Mouse (Mus musculus) adrenal gland, postnatal 4 days (tissue): Measurements from ENCODE around the gene Sat2. TPM values are rescaled to one million over a fixed set of nuclear protein-coding genes. Genes with fewer than 3 reads are reported as not detected.

ENCODE experiments used
- DNase-seq, 2 experiments: peaks; one replicate each; pipeline ENCODE4 v3.0.0; 2021 to 2022; ENCODE audit warnings: low spot score in 2 of 2, mixed read lengths in 2 of 2
- long read RNA-seq, 2 experiments: library from polyadenylated mRNA; stranded (forward); transcript quantifications; one replicate each; pipeline ENCODE4 v2.0.0; 2021
- total RNA-seq, 2 experiments: library from RNA; stranded (reverse); gene quantifications; 2 replicates each; pipeline ENCODE4 v1.2.3; 2021

Sat2 gene
- 10 to 100 TPM; 18.3 to 20.9 TPM for total RNA-seq
- long read RNA-seq, experiment 1, transcript Sat2-202 (6 exons, 968 nt) = major isoform, 7 of 24 reads
- long read RNA-seq, experiment 1, partial matches to known transcripts = 7 of 24 reads
- long read RNA-seq, experiment 1, other reads (novel, unspliced or antisense) = 7 of 24 reads
- long read RNA-seq, experiment 2, partial matches to known transcripts = 4 of 14 reads
- long read RNA-seq, experiment 2, other reads (novel, unspliced or antisense) = 5 of 14 reads

GRCm38 (mm10) chr11:69621571-69622268 is at the start of gene Sat2:
Gene Sat2, plus strand, starts transcription at chr11:69622024.
- DNase-seq = peak in 1 of 2 experiments; percentile 30

- DNase-seq = no peak
These were observed 46.6 kb upstream of the Sat2 start for GRCm38 (mm10) chr11:69575220-69575619.

GRCm38 (mm10) chr11:69576307-69576706 is 45.5 kb upstream of the Sat2 start:
- no peak for DNase-seq

DNA sequence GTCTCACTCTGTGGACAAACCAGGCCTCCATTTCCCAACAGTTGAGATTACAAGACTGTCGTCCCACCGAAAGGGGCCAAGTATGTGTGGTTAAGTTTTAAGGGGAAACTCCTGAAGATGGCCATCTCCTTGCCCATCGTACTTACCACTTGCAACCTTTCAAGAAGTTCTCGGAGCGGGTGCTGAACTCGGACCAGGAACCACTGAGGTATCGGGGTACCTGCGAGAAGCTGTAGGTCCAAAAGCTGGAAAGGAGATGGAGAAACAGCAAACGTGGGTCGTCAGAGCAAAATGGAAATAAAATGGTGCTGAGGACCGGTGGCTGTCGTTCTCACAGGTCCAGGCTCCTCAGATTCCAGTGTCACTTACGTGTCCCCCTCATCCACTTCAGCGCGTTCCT is 43.5 kb upstream of the Sat2 start:
- no peak for DNase-seq

DNA sequence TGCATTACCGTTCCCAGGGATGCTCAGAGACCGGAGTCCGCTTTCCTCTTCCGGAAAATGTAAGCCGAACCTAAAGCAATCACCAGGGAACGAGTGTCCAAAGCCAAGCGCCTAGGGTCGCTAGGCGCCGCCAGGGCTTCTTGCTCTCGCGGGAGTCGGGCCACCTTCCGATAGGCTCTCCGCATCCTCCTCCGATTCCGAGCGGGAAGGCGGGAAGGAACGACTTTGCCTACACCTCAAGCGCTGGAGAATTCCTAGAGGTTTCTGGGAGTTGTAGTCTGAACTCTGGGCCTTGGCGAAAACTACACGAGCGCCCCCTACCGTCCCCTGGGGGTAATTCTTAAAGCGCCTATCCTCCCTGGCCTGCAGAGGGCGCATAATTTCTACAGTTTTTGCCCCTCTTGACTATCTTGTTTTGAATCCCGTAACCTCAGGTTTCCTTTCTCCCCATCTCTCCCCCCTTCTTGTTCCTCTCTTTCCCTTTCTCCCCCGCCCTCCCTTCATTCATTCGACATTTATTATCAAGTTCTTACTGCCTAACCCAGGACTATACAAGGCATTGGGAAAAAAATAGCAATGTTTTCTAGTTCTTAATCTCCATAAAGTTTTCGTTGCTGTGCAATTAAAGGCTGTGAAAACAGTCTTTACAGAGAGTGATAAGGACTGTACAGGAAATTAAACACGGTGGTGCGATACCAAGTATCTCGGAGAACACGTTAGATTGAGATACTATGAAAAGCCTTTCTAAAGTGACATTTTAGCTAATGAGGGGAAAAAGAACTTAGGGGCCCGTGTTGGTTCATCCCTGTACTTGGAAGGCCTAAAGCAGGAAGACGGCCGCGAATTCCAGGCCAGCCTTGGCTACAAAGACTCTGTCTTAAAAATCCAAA is 42.5 kb upstream of the Sat2 start:
- peak; percentile 96 to 97 for DNase-seq

DNA sequence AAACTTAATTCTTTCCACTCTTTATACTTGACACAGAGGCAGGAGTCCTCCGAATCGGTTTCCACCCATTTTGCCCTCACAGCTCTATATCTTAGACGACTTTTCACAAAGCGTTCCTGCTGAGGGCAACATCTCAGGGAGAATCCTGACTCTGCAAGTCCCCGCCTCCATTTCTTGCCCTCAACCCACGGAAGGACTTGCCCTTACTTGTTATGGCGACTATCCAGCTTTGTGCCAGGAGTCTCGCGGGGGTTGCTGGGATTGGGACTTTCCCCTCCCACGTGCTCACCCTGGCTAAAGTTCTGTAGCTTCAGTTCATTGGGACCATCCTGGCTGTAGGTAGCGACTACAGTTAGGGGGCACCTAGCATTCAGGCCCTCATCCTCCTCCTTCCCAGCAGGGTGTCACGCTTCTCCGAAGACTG is 41.7 kb upstream of the Sat2 start, which contains the start of the genes Wrap53 and Trp53:
Gene Wrap53 (minus strand): TSS at position 165 of the 424 bp plus-strand sequence.
Gene Trp53 (plus strand): TSS at position 269 of the 424 bp plus-strand sequence.
- peak; percentile 62 to 86 for DNase-seq

DNA sequence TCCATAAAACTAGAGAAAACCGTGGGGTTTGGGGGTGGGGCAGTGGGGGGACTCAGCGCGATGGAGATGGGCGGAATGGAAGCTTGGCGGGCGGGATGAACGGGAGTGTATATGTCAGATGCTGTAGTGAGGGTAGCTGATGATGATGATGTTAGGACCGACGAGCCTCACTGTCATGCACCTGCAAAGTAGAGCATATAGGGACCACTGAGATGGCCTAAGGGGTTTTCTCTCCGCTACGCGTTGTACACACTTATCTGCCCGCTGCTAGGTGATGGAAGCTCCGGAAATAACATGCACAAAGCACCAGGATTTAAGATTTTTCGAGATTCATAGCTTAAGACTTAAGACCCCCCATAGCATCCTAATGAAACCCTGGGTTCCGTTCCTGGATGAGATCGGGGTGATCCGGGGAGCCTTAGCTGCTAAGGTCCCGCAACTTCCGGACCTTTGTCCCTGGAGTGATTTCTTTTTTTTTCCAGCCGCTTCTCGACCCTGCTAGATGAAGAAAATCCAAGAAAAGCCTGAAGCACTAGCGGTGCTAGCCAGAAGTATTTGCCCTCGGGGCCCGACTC is 41.2 kb upstream of the Sat2 start:
- DNase-seq = no peak

GRCm38 (mm10) chr11:69581147-69581688 is 40.6 kb upstream of the Sat2 start:
- peak; percentile 69 to 80 for DNase-seq

DNA sequence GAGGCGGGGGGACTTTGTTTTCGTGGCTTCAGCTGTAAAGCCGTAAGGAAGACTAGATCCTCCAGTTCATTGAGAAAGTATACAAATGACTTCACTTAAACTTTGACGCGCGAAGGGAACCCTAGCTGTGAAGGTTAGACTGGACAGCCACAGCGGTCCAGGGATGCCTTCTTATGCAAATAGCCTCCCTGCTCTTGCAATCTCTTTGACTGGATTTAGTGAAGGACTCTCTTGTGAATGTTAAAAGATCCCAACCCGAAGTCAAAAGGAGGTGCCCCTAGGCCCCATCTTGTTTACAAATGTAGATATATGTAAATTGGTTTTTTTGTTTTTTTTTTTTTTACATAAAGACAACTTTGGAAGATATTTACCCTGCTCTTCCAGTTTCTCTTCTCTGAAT is 40.0 kb upstream of the Sat2 start:
- no peak for DNase-seq

DNA sequence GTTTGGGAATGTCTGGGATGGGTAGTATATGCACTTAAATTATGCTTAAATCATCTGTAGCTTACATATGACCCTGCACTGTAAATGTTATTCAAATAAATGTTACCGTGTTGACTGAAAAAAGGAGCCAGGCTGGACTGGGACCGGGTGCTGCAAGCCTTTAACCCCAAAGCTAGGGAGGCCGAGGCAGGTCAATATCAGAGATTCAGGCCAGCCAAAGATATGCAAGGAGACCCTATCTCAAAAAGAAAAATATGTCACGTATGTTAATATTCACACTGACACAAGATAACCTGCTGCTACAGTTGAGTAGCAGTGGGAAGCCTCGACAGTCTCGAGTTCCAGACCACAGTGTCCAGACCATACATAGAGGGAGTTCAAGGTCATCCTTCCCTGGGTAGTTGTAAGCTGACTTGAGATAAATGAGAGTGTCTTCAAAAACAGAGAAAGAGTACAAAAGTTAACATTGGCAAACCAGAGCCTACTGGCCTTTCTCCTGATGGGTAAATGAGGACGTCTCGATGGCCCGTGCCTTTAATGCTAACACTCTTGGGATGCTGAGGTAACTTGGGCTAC is 39.5 kb upstream of the Sat2 start:
- no peak for DNase-seq

GRCm38 (mm10) chr11:69584008-69584407 is 37.8 kb upstream of the Sat2 start:
- no peak for DNase-seq

DNA sequence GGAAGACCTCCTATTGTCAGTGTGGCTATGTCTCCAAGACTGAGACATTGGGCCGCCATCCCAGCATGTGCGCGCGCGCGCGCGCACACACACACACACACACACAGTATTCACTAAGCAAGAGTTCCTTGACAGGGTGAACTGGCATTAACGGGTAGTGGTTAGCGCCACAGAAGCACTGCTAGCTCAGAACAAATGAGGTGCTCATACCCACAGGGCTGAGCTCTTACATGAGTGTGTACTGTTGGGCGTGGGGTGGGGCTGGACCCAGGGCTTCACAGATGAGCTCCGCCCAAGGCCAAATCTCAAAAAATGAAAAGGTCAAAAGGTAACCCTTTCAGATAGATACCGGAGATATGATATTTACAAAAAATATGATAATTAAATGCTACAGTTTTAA is 36.9 kb upstream of the Sat2 start:
- no peak for DNase-seq

DNA sequence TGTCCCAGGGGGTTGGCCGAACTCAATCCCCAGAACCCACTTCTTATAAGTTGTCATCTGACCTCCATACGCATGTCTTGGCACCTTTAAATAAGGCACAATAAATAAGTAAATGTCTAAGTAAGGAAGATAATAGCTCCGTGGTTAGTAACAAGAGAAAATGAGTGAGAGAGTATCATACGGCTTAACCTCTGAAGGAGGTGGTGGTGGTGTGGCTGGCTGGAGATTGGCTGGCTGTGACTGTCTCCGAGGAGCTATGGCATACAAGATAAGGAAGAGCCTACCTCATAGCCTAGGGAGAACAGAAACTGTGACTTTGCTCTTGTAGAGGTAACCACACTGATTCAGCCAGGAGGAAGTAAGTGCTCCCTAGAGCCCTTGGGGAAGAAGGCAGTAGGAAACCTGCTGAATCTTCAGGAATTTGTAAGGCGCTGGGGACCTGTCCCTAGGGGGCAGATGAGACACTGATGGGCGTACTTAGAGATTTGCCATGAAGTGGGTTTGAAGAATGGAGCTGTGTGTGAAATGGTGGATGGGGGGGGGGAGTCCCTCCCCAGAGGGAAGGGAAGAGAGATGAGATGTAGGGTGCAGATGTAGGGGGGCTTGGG is 36.0 kb upstream of the Sat2 start:
- DNase-seq = no peak

DNA sequence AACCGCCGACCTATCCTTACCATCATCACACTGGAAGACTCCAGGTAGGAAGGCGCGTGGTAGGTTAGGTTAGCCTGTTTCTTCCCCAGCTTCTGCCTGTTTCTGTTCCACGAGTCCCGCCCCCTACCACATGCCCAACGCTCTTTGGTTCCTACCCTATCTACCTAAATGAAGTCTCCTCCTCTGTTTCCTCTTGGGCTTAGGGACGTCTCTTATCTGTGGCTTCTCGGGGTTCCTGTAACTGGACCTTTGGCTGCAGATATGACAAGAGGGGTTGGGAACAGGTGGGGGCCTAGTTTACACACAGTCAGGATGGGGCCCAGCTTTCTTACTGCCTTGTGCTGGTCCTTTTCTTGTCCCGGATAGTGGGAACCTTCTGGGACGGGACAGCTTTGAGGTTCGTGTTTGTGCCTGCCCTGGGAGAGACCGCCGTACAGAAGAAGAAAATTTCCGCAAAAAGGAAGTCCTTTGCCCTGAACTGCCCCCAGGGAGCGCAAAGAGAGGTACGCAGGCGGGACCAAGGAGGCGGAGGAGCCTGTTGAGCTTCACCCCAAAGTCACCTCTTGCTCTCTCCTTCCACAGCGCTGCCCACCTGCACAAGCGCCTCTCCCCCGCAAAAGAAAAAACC is 32.5 kb upstream of the Sat2 start:
- no peak for DNase-seq

DNA sequence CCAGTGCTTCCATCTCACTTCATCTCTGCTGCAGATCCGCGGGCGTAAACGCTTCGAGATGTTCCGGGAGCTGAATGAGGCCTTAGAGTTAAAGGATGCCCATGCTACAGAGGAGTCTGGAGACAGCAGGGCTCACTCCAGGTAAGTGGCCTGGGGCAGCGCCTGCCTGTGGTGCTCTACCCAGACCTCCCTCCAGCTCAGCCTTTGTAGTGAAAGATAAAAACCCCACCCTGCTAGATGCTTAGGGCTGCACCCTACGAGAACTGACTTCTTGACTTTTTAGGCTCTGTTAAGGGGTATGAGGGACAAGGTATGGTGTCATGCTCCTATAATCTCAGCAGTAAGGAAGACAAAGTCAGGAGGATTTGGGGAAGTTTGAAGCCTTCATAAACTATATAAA is 31.2 kb upstream of the Sat2 start:
- no peak for DNase-seq

DNA sequence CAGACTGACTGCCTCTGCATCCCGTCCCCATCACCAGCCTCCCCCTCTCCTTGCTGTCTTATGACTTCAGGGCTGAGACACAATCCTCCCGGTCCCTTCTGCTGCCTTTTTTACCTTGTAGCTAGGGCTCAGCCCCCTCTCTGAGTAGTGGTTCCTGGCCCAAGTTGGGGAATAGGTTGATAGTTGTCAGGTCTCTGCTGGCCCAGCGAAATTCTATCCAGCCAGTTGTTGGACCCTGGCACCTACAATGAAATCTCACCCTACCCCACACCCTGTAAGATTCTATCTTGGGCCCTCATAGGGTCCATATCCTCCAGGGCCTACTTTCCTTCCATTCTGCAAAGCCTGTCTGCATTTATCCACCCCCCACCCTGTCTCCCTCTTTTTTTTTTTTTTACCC is 30.4 kb upstream of the Sat2 start:
- DNase-seq = no peak

- no peak for DNase-seq
These were observed 29.8 kb upstream of the Sat2 start for GRCm38 (mm10) chr11:69591899-69592637.

DNA sequence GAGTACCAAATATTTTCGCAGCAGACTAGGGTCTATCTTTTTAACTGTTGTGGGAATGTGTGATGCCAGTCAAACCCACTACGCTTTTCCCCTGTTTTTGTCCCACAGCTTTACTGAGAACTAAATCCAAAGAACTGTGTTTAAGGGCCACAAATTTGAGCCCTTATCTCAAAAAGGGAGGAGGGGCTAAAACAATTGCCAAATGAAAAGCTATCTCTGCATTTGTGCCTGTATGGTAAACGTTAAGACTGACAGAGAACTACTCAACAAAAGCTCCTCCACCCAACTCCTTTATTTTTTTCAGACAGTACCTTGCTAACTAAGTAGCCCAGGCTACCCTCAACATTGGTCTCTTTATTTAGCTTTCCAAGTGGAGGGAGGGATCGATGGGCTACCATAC is 29.0 kb upstream of the Sat2 start:
- DNase-seq = no peak

DNA sequence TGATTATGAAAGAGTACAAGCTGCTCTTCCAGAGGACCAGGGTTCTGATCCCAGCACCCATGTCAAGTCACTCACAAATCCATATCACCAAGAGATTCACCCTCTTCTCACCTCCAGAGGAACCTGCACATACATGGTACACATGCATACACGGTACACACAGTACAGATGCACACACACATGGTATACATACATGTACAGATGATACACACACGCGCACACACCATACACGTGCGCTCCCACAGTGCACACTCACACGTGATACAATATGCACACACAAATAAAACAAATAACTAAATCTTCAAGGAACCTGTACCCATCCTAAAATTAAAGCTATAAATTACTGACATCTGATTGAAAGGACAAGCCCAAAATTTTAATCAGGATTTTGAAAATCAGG is 27.0 kb upstream of the Sat2 start:
- DNase-seq = no peak
